Mouse (Mus musculus): ENCODE measurements at regions not wholly inside any gene's neighbourhood (a gene's known extent, or its start where the extent isn't known, plus 50 kb on each side); places are given as distances from the start of the nearest gene placed in this dataset.

DNA sequence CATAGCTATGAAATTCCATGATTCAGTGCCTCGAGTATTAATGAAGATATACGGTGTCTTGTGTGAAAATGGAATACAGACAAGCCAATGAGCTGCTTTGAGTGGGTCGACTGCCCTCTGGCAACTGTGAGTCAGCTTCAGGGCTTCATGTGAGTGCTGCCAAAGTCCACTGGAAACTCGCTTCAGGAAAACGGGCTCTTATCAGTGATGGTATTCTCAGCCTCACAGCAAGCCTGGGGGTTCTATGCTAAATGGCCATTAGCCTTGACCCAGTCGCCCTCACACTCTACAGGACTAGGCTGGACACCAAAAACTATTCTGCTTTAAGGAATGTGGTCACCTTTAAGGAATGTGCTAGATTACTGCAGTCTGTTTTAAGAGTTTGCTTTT, 477.8 kb downstream of the Efnb2 start:
- DNase-seq (ENCODE audit: low spot score) = no peak

DNA sequence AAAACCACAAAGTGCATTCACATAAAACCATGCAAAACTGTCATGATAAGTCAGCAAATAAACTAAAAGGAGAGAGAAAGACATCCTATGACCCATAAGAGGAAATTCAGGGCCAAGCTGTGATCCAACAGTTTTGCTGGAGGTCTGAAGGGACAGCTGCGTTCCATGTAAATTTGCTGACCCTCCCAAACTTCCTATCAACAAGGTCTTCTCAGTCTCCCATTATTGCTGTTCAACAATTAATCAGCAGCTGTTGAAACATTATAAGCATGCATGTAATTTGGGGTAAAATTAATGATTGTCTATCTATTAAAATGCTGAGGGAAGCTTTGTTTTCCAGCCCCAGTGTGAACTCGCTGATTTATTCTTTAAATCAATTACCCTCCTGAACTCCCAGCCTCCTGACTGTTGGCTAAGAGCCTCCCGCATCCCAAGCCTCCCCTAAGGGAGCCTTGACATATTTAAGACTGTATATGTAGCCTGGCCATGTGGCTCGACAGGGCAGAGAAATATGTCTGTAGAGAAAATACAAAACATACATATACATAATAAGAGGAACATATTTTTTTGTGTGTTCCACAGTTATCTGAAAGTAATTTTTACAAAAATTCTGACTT, 478.3 kb downstream of the Efnb2 start:
- DNase-seq (ENCODE audit: low spot score) = no peak

DNA sequence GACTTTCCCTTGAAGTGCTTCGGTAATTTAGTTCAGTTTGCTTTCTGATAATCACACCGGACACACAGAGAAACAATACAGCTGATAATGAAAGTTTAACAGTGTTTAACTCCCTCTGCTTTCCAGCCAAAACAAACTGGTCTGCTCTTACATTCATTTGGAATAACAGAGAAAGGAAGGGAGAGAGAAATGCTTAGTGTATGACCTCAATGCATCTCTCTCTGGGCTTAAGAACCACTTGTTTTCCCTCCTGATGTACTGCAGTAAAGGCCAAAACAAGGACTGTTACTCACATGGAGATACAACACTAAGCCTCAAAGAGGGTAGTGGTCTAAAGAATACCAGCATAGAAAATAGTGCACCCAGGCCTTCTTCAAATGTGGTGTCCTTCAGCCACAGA, 478.9 kb downstream of the Efnb2 start:
- DNase-seq (ENCODE audit: low spot score) = no peak

DNA sequence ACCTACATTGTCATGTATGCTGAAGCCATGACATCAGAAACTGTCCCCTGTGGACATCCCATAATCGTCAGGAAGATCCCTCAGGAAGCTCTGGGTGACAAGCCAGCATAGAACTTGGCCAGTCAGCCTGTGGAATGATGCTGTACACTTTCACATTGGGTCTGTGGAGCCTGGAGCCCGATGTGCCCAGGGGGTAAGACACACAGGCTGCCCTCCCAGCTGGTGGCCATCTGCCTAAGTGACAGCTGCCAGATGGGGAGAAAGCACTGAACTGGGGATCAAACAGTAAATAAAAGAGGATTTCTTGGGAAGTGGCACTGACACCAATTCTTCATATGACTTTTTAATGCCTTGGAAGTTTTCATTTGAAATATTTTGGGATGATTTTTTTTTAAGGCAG, 486.8 kb downstream of the Efnb2 start:
- no peak for DNase-seq (ENCODE audit: low spot score)

DNA sequence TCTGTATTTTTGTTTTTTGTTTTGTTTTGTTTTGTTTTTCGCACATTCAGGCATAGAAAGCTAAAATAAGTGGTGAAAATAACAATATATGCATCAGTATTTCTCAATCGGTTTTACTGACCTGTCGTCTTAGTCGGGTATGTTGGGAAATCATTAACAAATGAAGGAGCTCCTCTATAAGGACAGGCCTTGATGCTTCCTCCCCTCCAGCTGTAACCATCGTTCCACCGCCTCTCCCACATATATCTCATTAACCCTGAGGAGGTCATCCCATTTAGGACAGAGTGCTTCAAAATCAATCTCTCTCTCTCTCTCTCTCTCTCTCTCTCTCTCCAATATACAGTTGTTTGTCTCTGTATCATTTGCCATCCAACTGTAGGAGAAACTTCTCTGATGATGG, 492.4 kb downstream of the Efnb2 start:
- no peak for DNase-seq (ENCODE audit: low spot score)

DNA sequence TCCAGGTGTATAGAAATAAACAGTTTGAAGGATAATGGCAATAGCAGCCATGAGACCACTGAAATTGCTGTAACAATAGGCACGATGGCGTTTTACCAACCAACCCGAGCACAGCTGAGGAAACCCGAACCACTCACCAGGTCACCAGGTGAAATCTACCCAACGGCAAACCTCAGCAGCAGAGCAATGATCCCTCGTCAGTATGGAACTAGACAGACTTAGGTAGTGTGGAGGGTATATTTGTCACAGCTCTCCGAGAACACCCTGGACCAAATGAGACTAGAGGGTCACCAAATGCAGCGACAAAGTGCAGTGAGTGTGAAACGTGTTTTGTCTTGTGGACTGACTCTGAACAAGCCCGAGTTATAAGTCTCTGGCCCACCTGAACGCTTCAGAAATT, 492.8 kb downstream of the Efnb2 start:
- DNase-seq (ENCODE audit: low spot score) = no peak

DNA sequence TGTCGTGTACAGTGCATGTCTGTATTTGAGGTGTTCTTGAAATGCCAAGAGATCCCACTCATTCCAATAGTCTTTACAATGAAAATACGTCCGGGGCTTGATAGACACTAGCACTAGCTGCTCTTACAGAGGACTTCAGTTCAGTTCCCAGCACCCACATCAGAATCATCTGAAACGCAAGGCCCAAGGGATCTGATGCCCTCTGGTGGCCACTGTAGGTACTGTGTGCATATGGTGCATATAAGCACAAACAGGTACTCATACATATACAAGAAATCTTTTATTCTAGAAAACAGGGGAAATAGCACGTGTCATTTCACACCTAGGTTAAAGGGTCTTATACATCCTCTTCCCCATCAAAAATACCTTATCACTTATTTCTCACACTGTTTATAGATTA, 513.5 kb downstream of the Efnb2 start:
- no peak for DNase-seq (ENCODE audit: low spot score)

DNA sequence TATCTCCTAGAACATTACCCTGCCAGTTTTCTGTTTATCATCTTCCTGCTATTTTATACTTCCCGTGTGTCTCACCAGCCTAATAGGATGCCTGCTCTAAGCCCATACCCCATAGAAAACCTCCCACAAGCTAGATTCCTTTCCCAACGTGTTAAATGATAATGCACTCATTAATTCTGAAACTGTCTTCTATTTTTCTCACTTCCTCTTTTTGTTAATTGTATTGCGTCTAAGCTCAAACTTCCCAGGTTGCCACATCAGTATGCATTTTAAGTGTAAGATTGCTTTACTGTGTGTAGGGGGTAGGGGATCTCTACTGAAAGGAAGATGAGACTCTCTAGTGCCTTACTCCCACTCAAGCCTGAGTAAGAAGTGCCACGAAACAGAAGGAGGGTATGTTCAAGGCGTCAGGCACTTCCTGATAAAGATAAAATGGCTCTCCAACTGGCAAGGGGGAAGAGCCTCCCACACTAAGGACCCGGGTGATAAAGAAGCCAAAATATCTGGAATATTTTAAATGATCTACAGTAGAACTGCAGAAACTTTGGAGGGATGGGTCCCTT, 518.0 kb downstream of the Efnb2 start:
- no peak for DNase-seq (ENCODE audit: low spot score)

DNA sequence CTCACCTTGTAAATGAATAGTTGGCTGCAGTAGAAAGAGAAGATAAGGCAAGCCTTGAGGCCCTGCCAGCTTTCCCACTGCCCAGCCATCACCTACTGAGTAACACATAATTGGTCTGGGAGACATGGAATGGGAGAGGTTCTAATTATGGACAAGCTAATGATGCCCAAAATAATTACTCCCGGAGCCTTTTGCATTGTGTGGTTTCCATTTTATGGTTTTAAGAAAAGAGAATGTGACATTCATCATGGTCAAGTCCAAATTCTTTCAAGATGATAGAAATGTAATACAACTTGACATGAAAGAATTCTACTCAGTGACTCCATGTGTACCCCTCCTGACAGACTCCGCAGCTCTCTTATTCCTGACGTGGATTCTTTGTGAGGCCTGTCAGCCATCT, 518.6 kb downstream of the Efnb2 start:
- no peak for DNase-seq (ENCODE audit: low spot score)

DNA sequence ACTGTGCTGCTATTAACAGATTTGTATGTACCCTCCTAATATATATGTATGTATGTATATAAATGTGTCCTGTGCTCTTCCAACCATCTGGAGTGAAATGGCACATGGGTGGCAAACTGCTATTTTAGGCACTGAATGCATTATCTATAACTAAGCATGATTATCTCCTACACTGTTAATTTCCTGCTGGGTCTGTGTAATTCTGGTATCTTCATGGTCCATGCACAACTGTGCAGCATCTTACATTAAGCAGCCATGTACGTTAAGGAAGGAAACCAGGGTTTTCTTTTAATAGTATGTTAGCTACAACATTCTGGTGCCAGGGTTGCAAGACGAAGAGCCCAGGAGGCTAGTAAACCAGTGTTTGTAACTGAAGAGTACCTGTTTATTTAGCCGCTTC, 521.3 kb downstream of the Efnb2 start:
- DNase-seq (ENCODE audit: low spot score) = no peak

DNA sequence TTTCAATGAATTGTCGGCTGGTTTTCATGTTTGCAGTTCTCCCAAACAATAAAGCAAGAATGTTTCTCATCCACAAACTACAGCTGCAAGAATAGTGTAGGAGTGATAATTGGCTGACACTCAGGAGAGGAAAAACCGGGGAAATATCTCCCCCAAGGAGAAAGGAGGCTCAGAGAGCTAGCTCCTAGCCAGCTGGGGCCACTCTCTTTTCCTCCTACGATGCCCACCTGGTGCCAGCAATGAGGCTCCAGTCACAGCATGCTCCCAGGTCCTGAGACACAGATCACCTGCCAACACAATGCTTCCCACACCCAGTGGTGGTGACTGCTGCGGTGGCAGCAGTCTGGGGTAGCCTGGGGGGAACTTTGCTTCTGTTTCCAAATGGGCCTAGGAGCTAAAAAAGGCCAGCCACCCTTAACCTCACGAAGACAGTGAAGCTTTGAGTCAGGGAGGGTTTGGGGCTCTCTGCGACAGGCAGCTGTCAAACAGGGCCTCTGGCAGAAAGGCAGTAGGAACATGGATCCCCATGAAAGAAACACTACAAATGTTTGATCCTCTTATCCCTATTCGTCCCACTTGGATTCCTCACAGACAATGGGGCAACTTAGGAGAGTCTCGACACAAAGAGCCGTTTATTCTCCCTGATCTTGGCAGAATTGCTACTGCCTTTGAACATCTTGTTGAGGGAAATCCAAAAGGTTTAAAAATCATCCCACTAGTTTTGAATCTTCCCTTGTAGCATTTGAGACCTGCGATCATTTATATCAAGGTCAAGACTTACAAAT, 527.8 kb downstream of the Efnb2 start:
- DNase-seq (ENCODE audit: low spot score) = no peak

DNA sequence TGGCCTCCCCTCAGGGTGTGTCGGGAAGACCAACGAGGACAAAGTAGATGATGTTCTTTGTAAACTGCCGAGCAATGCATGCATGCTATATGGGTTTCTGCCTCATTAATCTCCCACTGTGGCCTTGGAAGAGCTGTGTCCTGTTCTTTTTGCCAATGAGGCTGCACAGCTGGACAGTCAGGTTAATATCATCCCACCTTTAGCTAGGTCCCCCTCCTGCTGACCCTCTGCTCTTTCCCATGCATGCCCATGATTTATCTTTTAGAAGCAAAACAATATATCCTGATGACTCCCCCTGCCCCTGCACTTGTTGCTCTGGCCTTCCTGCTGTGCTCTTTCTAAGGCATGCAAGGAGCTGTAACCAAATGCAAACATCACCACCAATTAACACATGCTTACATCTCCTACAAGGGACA, 529.1 kb downstream of the Efnb2 start:
- no peak for DNase-seq (ENCODE audit: low spot score)

DNA sequence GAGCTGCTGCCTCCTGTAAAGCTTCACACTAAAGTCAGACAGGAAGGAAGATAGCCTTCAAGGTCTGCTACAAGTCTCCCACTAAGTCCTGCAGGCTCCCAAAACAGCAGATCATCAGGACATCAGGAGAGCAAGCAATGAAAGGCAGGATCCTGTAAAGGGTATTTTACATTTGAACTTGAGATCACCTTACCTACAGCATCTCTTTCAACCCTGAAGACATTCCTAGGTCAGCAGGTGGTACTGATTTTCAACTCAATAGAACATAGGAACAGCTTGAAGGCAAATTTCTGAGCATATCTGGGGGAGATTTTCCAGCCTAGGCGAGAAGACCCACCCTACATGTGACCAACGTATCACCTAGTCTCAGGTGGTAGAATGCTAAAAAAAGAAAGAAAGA, 530.2 kb downstream of the Efnb2 start:
- no peak for DNase-seq (ENCODE audit: low spot score)

DNA sequence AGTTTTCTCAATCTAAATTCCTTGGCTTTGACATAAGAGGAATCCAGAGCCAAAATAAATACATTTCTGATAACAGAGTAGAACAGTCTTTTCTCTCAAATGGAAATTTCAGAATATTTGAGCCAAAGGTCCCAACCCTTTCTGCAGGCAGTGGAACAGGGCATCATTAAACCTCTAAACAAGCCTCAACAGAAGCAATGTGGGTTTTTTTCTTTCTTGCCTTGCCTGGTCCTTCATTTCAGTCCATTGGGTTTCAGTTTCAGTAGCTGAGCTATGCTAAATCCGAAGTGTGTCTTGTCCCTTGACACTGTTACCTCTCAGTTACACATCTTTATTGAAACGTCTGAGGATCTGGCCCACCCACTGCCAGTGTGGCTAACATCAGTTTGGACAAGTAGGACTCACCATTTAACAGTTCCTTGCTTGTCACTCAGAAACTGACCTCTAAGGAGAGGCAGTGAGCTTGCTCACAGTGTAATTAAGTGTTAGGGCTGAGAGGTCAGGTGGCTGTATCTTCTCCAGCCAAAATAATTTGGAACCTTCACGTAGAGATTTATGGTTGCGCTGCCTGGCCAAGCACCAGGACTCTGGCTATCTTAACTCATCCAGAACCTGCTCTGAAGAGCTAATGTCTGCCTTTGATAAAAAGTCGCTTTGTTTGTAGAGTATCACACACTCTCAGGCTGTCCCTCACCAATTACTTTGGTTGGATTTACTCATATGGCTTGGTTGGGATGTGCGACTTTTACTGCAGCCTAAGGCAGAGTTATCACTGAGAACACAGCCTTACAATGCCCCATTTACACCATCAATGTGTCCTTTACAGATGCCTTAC, 545.2 kb downstream of the Efnb2 start:
- DNase-seq (ENCODE audit: low spot score) = no peak

DNA sequence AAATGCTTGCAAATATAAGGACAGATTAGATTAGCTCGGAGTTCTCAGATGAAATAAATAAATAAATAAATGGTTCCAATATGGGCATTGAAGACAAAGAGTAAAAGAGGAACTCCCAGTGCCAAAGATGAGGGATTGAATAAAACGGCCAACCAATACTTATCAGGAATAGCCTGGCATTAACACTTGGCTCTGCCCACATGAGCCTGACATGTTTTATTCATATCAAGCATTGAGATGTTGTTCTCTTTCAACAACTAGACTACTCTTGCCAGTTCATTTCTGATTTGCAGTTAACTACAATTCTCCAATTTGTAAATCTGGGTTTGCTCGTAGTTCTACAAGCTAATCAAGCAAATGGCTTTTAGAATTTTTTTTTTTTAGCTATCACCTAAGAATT, 546.4 kb downstream of the Efnb2 start:
- no peak for DNase-seq (ENCODE audit: low spot score)

DNA sequence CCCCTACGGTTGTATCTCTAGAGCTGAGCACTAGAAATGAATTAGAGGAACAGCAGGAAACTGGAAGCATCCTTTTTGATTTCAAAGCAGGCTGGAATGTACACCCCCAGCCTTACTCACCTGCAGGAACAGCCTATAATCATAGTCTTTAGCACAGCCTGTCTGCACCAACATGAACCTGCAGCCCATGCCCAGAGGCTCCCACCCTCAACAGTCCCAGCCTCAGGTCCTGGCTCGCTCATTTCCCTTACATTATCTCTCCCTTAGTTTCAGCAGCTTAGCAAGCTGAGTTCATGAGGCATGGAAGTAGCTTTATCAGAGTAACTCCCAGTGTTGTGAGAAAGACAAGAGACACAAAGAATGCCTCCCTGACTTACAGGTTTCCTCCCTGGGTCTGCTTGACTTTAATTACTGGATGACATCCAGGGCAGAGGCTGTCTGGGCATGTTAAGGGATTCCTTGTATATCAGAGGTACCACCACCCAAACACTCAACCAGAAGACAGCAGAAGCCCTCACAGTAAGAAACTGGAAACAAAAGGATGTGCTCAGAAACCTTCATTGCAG, 551.2 kb downstream of the Efnb2 start:
- DNase-seq (ENCODE audit: low spot score) = no peak

DNA sequence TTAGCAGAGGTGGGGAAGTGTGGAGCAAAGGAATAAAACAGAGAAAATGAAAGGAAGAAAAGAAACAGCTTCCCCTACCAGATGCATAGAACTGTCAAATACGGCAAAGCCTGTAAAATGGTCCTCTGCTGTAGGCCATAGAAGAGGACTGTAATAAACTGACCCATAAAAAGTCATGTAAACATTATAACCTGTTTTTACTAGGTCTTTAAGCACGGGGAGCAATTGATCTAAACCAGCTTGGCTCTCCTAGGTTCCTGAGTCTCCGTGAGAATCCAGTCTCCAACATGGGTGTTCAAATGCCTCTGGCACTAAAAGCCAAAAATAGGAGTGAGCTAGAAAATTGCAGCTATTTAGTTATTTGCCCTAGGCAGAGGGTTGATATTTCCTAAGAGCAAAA, 557.5 kb downstream of the Efnb2 start:
- no peak for DNase-seq (ENCODE audit: low spot score)

DNA sequence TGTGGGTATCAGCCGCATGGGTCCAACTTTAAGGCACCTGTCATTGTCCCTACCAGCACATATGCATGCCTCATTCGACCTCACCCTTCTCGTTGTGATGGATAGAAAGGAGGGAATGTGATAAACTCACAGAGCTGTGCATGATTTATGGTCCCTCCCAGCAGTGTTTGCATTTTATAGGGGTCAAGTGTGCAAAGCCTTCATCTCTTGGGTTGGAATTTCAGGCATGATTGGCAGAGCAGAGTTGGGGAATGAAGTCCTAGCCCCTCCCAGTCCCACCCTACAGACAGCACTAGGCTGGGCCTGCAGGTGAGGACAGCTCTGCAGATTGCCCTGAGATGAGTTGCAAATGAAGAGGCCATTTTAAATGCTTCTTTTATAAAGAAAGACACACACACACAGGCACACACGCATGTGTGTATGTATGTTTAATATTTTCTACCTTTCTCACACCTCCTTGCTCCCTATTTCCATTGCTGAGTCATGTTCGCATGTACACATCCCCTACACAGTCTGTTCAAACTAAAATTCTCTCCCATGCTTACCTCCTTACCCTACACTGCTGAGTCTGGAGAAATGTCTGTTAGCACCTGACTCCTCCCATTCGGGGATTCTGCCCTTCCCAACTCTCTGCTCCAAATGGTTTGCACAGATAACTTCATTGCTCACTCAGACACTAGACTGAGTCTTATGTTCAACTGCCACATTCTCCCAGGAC, 558.9 kb downstream of the Efnb2 start:
- DNase-seq (ENCODE audit: low spot score) = no peak

DNA sequence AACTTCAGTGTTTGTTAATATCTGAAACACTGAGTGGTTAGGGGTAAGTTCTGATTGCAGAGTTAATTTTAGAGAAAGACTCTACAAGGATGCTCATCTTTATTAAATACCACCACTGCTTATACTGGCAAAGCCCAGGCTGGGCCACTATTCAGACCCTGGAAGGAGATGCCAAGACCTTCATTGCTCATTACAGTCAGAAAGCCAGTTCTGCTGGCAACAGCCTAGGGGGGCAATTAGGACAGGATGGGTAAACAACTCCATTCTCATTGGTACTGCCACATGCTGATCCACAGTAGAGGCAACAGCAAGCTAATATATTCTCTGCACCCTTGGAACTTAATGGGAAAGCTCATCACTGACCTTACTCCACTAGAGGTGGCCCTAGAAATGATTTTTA, 568.5 kb downstream of the Efnb2 start:
- no peak for DNase-seq (ENCODE audit: low spot score)

DNA sequence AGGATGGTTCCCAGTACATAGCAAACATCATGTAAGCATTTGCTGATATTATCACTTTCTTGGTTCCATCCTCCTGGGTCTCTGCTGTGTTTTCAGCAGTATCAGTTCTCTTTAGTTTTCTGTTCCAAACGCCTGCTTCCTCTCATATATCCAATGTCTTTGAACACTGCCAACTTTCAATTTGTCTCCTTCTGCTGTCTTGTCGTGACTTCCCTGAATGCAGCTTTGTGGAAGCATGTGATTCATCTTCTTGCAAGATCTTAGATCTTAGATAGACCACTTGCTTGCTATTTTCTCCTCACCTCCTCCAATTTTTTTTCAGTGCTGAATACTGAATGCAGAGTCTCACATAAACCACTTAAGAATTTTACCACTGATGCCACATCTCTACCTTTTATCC, 576.4 kb downstream of the Efnb2 start:
- DNase-seq (ENCODE audit: low spot score) = no peak

DNA sequence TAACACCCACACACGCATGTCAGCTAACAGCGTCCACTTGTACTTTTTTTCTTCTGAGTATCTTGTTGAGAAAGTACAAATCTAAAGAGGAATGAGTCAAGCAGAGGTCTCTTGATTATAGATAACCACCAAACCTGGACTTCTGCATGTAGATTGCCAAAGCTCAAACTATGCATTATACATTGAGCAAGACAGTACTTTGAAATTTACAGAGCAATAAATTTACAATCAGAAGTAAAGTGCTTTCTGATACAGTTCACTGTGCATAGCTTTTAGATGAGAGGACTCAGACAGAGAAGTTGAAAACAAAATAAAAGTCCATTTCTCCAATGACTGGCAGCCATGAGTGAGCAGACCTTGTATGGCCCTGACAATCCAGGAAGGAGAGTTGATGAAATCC, 597.0 kb downstream of the Efnb2 start:
- no peak for DNase-seq (ENCODE audit: low spot score)
